Mouse (Mus musculus) forebrain, embryonic 13.5 days (tissue): Measurements from ENCODE around the gene Mfsd14a. TPM values are rescaled to one million over a fixed set of nuclear protein-coding genes. Genes with fewer than 3 reads are reported as not detected.
A peak's percentile ranks its signal among the peaks of the same experiment; 100 is the strongest.
"Not testable (repeated sequence)": the region's sequence is repeated elsewhere in the genome, so short reads cannot be mapped to it uniquely, and the experiment has no call there.

ENCODE experiments used
- ATAC-seq: fragments of 200-750 bp; cut with Nextera tagmentation; 2 replicates; pipeline ENCODE4 v1.8.0; 2017
- H3K27ac ChIP-seq: fragments of 300-500 bp; sonication (generic); 2 replicates; pipeline ENCODE4 v1.5.1; 2015; ENCODE audit warnings: inconsistent platforms, mild to moderate bottlenecking, moderate library complexity
- H3K27me3 ChIP-seq: fragments of 300-500 bp; sonication (generic); 2 replicates; pipeline ENCODE4 v1.6.1; 2015; ENCODE audit warnings: mild to moderate bottlenecking, inconsistent platforms
- H3K36me3 ChIP-seq: fragments of 300-500 bp; sonication (generic); 2 replicates; pipeline ENCODE4 v1.6.1; 2015; ENCODE audit warnings: mild to moderate bottlenecking, inconsistent platforms; ENCODE audit not compliant: poor library complexity, severe bottlenecking
- H3K4me1 ChIP-seq: fragments of 300-500 bp; sonication (generic); 2 replicates; pipeline ENCODE4 v1.6.1; 2015; ENCODE audit warnings: inconsistent platforms
- H3K4me2 ChIP-seq: fragments of 300-500 bp; sonication (generic); 2 replicates; pipeline ENCODE4 v1.6.1; 2015; ENCODE audit warnings: inconsistent platforms, mild to moderate bottlenecking, moderate library complexity
- H3K4me3 ChIP-seq: fragments of 300-500 bp; sonication (generic); 2 replicates; pipeline ENCODE4 v1.5.1; 2015; ENCODE audit warnings: mild to moderate bottlenecking, inconsistent platforms
- H3K9ac ChIP-seq: fragments of 300-500 bp; sonication (generic); 2 replicates; pipeline ENCODE4 v1.6.1; 2015; ENCODE audit warnings: mild to moderate bottlenecking, inconsistent platforms
- H3K9me3 ChIP-seq: fragments of 300-500 bp; sonication (generic); replicated peaks from 2 replicates; pipeline ENCODE4 v1.6.1; 2016; ENCODE audit warnings: inconsistent platforms
- WGBS: fragments of 180-500 bp; shearing (Covaris S2); methylation state at CpG from one replicate; pipeline ENCODE4 v1.1.7; 2015; 5-methylcytosine and 5-hydroxymethylcytosine counted together
- polyA plus RNA-seq: library from polyadenylated mRNA; unstranded; fragments of >200 nt; fragmentation: Nextera tagmentation; extraction: Ambion mirVana; gene quantifications from 2 replicates; pipeline ENCODE4 v1.2.1, GENCODE M21; 2015

Gene Mfsd14a
- polyA plus RNA-seq, 1 experiment from 2014 or later = 68.5 TPM

GRCm38 (mm10) chr3:116664281-116664680, 1.8 kb upstream of the Mfsd14a start:
- not testable (repeated sequence) for ATAC-seq, H3K4me3 ChIP-seq, H3K9ac ChIP-seq, H3K36me3 ChIP-seq, H3K27ac ChIP-seq, H3K9me3 ChIP-seq, H3K4me2 ChIP-seq, H3K27me3 ChIP-seq
- 91% methylated on average over 9 of the region's 9 CpGs for WGBS
- peaks cover 23% of the 10 kb centered on the region for H3K4me1 ChIP-seq

DNA sequence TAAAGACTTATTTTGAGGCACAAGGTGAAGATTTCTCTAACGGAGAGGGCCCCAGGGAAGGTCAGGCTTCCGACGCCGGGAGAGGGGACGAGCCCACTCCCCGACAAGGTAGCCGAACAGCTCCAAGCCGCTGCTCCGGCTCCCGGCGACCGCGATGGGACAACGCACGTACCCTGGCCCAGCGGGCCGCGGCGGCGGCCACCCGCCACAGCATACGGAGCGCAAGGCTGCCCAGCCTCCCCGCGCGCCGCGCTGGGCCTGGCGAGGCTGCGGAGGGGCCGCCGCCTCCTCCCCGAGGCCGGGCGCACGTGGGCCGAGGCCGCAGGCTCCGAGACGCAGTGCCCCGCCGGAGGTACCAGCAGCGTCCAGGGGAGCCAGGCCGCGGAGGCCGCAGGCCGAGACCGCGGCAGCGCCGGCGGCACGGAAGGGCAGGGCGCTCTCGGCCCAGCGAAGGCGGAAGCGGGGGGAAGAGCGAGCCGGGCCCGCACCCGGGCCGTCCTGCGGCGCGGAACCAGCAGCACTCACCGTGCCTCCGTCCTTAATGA, 535 bp downstream of the Mfsd14a start:
- Histone ChIP-seq H3K36me3 (no peaks in the 10 kb centered on the region), H3K27me3 (no peaks in the 10 kb centered on the region), H3K27ac (peak overlapping the region; percentile 91), H3K4me2 (peak overlapping the region; percentile 72), H3K9me3 (no peaks in the 10 kb centered on the region), H3K9ac (peak overlapping the region; percentile 96), H3K4me3 (peak overlapping the region; percentile 97), H3K4me1 (peaks cover 35% of the 10 kb centered on the region)
- ATAC-seq = peak; percentile 88
- under 1% methylated on average over 49 of the region's 68 CpGs for WGBS

DNA sequence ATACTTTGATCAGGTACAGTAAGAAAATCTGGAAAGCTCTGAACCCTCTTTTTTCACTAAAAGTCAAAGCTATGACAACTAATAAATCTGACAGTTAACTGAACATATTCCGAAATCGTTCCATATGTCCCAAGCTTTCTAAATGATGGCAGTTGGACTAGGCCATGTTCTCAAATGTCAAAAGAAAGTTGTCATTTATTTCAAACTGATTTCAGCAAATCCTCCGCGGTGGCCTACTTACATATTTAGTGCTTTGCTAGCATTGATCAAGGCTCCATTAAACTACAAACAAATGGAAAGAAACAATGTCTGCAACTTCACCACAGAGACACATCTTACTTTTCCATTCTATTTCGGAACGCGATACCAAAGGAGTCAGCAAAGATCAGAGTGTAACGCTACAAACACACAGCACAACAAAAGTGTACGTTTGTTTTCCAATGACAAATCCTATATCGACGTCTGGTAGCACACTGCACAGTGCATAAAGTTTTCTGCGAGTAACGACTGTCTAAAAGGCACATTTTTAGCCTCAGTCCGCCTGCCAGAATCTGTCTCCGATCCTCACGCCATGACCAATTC, 1.1 kb downstream of the Mfsd14a start:
- peak overlapping the region; percentile 97 for H3K4me3 ChIP-seq
- no peak for ATAC-seq

DNA sequence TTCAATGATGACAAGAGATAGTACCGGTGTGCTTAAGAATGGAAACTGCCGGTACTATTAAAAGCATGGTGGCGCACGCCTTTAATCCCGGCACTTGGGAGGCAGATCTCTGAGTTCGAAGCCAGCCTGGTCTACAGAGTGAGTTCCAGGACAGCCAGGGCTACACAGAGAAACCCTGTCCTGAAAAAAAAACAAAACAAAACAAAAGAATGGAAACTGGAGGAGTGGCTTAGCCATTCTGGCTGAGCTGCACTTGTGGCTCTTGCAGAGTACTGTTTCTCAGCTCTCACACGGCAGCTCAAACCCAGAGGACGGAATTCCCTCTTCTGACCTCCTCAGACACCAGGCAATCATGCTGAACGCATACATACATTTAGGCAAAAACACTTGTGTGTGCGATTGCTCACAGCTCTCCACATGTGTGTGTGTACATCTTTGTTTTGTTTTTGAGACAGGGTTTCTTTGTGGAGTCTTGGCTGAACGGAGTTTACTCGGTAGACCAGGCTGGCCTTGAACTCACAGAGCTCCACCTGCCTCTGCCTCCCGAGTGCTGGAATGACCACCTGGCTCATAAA, 2.5 kb downstream of the Mfsd14a start:
- WGBS = 82% methylated on average over 13 of the region's 13 CpGs
- H3K36me3 ChIP-seq = no peaks in the 10 kb centered on the region
- H3K4me1 ChIP-seq = peaks cover 35% of the 10 kb centered on the region
- no peak overlapping the region for H3K9ac ChIP-seq
- no peaks in the 10 kb centered on the region for H3K9me3 ChIP-seq
- peak overlapping the region; percentile 72 for H3K4me2 ChIP-seq
- no peak overlapping the region for H3K4me3 ChIP-seq
- no peak overlapping the region for H3K27ac ChIP-seq
- H3K27me3 ChIP-seq = no peaks in the 10 kb centered on the region
- ATAC-seq = no peak

More for the DNA sequence above, 1.1 kb downstream of the Mfsd14a start:
- Histone ChIP-seq H3K9me3 (no peaks in the 10 kb centered on the region), H3K9ac (peak overlapping the region; percentile 96), H3K4me2 (peak overlapping the region; percentile 72), H3K36me3 (no peaks in the 10 kb centered on the region), H3K4me1 (peaks cover 35% of the 10 kb centered on the region), H3K27me3 (no peaks in the 10 kb centered on the region), H3K27ac (peak overlapping the region; percentile 91; the same call in 1 of the 2 replicates)
- 6% methylated on average over 16 of the region's 16 CpGs for WGBS

DNA sequence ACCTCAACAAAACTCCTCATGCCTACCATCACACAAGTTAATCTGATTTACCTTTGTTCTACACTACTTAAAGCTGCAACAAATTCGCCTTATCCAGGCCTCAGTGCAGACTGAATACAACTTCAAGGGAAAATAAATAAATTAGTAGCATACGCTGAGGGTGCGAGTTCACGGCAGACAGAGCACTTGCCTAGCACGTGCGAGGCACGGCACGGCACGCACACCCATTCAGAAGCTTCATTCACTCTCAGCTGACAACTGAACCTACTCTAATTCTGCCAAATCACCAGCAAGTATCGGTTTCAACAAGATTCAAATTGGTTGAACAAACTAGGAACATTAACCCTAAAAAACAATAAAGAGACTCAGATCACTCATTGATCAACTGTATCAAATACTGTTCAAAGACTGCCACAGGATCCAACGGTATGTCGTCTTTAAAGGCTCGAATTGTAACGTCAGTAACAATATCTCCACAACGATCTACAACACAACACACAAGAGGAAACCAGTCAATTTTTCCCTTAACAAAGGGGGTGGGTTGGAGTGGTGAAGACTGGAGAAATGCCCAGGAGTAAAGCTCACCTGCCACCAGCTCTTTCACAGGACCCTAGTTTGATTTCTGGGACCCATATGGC, 3.4 kb downstream of the Mfsd14a start:
- no peaks in the 10 kb centered on the region for H3K9me3 ChIP-seq
- 66% methylated on average over 15 of the region's 15 CpGs for WGBS
- no peak overlapping the region for H3K4me3 ChIP-seq
- H3K9ac ChIP-seq = no peak overlapping the region
- H3K27me3 ChIP-seq = no peaks in the 10 kb centered on the region
- no peaks in the 10 kb centered on the region for H3K36me3 ChIP-seq
- no peak for ATAC-seq
- no peak overlapping the region for H3K27ac ChIP-seq
- H3K4me1 ChIP-seq = peaks cover 35% of the 10 kb centered on the region
- no peak overlapping the region for H3K4me2 ChIP-seq

- Histone ChIP-seq H3K36me3 (no peaks in the 10 kb centered on the region), H3K9me3 (no peaks in the 10 kb centered on the region), H3K27ac (no peak overlapping the region), H3K27me3 (no peaks in the 10 kb centered on the region), H3K4me1 (peaks cover 42% of the 10 kb centered on the region), H3K4me2 (no peak overlapping the region), H3K4me3 (no peak overlapping the region), H3K9ac (no peak overlapping the region)
- ATAC-seq = no peak
- 84% methylated on average over 7 of the region's 7 CpGs for WGBS
Measured at GRCm38 (mm10) chr3:116656184-116656965, 6.1 kb downstream of the Mfsd14a start.

DNA sequence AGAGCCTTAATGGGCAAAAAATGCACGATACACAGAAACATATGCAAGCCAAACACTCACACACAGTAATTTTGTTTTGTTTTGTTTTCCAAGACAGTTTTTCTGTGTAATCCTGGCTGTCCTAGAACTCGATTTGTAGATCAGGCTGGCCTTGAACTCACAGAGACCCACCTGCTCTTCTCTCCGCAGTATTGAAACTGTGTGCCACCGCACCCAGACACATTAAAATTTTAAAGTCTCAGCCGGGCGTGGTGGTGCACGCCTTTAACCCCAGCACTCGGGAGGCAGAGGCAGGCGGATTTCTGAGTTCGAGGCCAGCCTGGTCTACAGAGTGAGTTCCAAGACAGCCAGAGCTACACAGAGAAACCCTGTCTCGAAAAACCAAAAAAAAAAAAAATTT, 8.4 kb downstream of the Mfsd14a start:
- H3K9me3 ChIP-seq, H3K36me3 ChIP-seq, H3K27ac ChIP-seq, H3K9ac ChIP-seq, H3K27me3 ChIP-seq, H3K4me3 ChIP-seq, ATAC-seq, H3K4me2 ChIP-seq: not testable (repeated sequence)
- 96% methylated on average over 11 of the region's 11 CpGs for WGBS
- H3K4me1 ChIP-seq = peaks cover 20% of the 10 kb centered on the region

GRCm38 (mm10) chr3:116653278-116653945, 9.1 kb downstream of the Mfsd14a start:
- ATAC-seq = no peak
- Histone ChIP-seq H3K9me3 (no peaks in the 10 kb centered on the region), H3K27ac (no peak overlapping the region; the same call in 1 of the 2 replicates), H3K36me3 (peaks cover 10% of the 10 kb centered on the region; the same call in 1 of the 2 replicates), H3K27me3 (no peaks in the 10 kb centered on the region), H3K4me2 (no peak overlapping the region), H3K4me3 (no peak overlapping the region), H3K9ac (no peak overlapping the region), H3K4me1 (peaks cover 16% of the 10 kb centered on the region)
- 73% methylated on average over 5 of the region's 5 CpGs for WGBS

- Histone ChIP-seq H3K9ac (no peak overlapping the region), H3K4me1 (peaks cover 11% of the 10 kb centered on the region; the same call in 1 of the 2 replicates), H3K4me3 (no peak overlapping the region), H3K9me3 (no peaks in the 10 kb centered on the region), H3K4me2 (no peak overlapping the region), H3K27me3 (no peaks in the 10 kb centered on the region), H3K36me3 (peaks cover 14% of the 10 kb centered on the region; the same call in 1 of the 2 replicates), H3K27ac (no peak overlapping the region)
- peak; percentile 53; the same call in 1 of the 2 replicates for ATAC-seq
- 55% methylated on average over 3 of the region's 3 CpGs for WGBS
Measured at GRCm38 (mm10) chr3:116652033-116652446, 10.4 kb downstream of the Mfsd14a start.

- Histone ChIP-seq H3K4me3 (no peak overlapping the region), H3K27me3 (no peaks in the 10 kb centered on the region), H3K9me3 (no peaks in the 10 kb centered on the region), H3K27ac (no peak overlapping the region), H3K36me3 (peaks cover 22% of the 10 kb centered on the region), H3K4me1 (peaks cover 11% of the 10 kb centered on the region; the same call in 1 of the 2 replicates), H3K4me2 (no peak overlapping the region), H3K9ac (no peak overlapping the region)
- no peak for ATAC-seq
- 98% methylated on average over 9 of the region's 9 CpGs for WGBS
Measured at GRCm38 (mm10) chr3:116650698-116651097, 11.8 kb downstream of the Mfsd14a start.

- no peak for ATAC-seq
- Histone ChIP-seq H3K36me3 (peaks cover 36% of the 10 kb centered on the region), H3K4me2 (no peak overlapping the region), H3K9ac (no peak overlapping the region), H3K4me3 (no peak overlapping the region), H3K9me3 (no peaks in the 10 kb centered on the region), H3K27me3 (no peaks in the 10 kb centered on the region), H3K27ac (no peak overlapping the region), H3K4me1 (peaks cover 9% of the 10 kb centered on the region; the same call in 1 of the 2 replicates)
- 95% methylated on average over 7 of the region's 7 CpGs for WGBS
Measured at GRCm38 (mm10) chr3:116648805-116649204, 13.7 kb downstream of the Mfsd14a start.
